Mouse (Mus musculus) spleen, adult 2 months (tissue): ENCODE results near the gene Tmem108. TPM values are rescaled to one million over a fixed set of nuclear protein-coding genes. Genes with fewer than 3 reads are reported as not detected.
A peak's percentile ranks its signal among the peaks of the same experiment; 100 is the strongest.

Experiments
- DNase-seq, 2 experiments: peaks; one replicate each; pipeline versions ENCODE4 v3.0.0 to v3.0.0-alpha.2; 2012 to 2021; ENCODE audit warnings: low spot score in 2 of 2, low read depth in 1 of 2
- H3K27ac ChIP-seq: fragments of 200-500 bp; 2 replicates; pipeline ENCODE4 v1.5.1; 2012; ENCODE audit warnings: low read length, inconsistent platforms; ENCODE audit not compliant: insufficient read depth
- H3K27me3 ChIP-seq: fragments of 200-500 bp; 2 replicates; pipeline ENCODE4 v1.6.1; 2012; ENCODE audit warnings: mild to moderate bottlenecking, moderate library complexity, low read length, inconsistent platforms; ENCODE audit not compliant: control insufficient read depth, insufficient read depth
- H3K36me3 ChIP-seq: fragments of 200-500 bp; 2 replicates; pipeline ENCODE4 v1.6.1; 2012; ENCODE audit warnings: mild to moderate bottlenecking, low read length, inconsistent platforms; ENCODE audit not compliant: control insufficient read depth, insufficient read depth
- H3K4me1 ChIP-seq: fragments of 200-500 bp; 2 replicates; pipeline ENCODE4 v1.6.1; 2011; ENCODE audit warnings: inconsistent platforms; ENCODE audit not compliant: control insufficient read depth, insufficient read depth, insufficient read length
- H3K4me3 ChIP-seq: fragments of 200-500 bp; 2 replicates; pipeline ENCODE4 v1.5.1; 2011; ENCODE audit warnings: mild to moderate bottlenecking, inconsistent platforms; ENCODE audit not compliant: insufficient read depth, insufficient read length; ENCODE audit errors: extremely low read depth
- CTCF ChIP-seq: fragments of 200-500 bp; IDR thresholded peaks from 2 replicates; pipeline ENCODE4 v1.5.1; 2011; ENCODE audit warnings: mild to moderate bottlenecking, inconsistent platforms; ENCODE audit not compliant: insufficient read depth, insufficient read length, insufficient replicate concordance; ENCODE audit errors: extremely low read depth
- POLR2A ChIP-seq: fragments of 200-500 bp; IDR thresholded peaks from 2 replicates; pipeline ENCODE4 v1.6.1; 2011; ENCODE audit warnings: low read depth, low read length, inconsistent platforms
- WGBS: fragments of 180-500 bp; shearing (Covaris S2); methylation state at CpG from one replicate; pipeline ENCODE4 v1.1.7; 2018; 5-methylcytosine and 5-hydroxymethylcytosine counted together
- polyA plus RNA-seq: library from polyadenylated mRNA; depleted of rRNA; stranded (reverse); fragments of >200 nt; gene quantifications from 2 replicates; pipeline ENCODE4 v1.2.3, GENCODE M21; 2012; rRNA removed

Tmem108 gene
- polyA plus RNA-seq, 1 experiment: 2.2 TPM

- TF ChIP-seq POLR2A: no peak
- TF ChIP-seq CTCF: no peak
- H3K4me1 ChIP-seq: no peaks in the 10 kb centered on the region
- no peaks in the 10 kb centered on the region for H3K36me3 ChIP-seq
- 90% methylated on average over 5 of the region's 5 CpGs for WGBS
- H3K27ac ChIP-seq: no peak overlapping the region
- no peak for DNase-seq
- H3K4me3 ChIP-seq: no peak overlapping the region
- no peaks in the 10 kb centered on the region for H3K27me3 ChIP-seq
These were observed 317.0 kb downstream of the Tmem108 start for GRCm38 (mm10) chr9:103444656-103445055.

GRCm38 (mm10) chr9:103443824-103444185 lies 317.8 kb downstream of the Tmem108 start:
- TF ChIP-seq CTCF (no peak), POLR2A (no peak)
- Histone ChIP-seq H3K4me3 (no peak overlapping the region), H3K27ac (no peak overlapping the region), H3K27me3 (no peaks in the 10 kb centered on the region), H3K4me1 (peaks cover 3% of the 10 kb centered on the region; the same call in 1 of the 2 replicates), H3K36me3 (no peaks in the 10 kb centered on the region)
- WGBS: 88% methylated on average over 7 of the region's 7 CpGs
- DNase-seq: no peak

GRCm38 (mm10) chr9:103443121-103443823 lies 318.4 kb downstream of the Tmem108 start:
- Histone ChIP-seq H3K27ac (no peak overlapping the region), H3K4me1 (peaks cover 4% of the 10 kb centered on the region; the same call in 1 of the 2 replicates), H3K27me3 (no peaks in the 10 kb centered on the region), H3K4me3 (no peak overlapping the region), H3K36me3 (no peaks in the 10 kb centered on the region)
- no peak for DNase-seq
- TF ChIP-seq CTCF: no peak
- TF ChIP-seq POLR2A: no peak
- 88% methylated on average over 13 of the region's 13 CpGs for WGBS

DNA sequence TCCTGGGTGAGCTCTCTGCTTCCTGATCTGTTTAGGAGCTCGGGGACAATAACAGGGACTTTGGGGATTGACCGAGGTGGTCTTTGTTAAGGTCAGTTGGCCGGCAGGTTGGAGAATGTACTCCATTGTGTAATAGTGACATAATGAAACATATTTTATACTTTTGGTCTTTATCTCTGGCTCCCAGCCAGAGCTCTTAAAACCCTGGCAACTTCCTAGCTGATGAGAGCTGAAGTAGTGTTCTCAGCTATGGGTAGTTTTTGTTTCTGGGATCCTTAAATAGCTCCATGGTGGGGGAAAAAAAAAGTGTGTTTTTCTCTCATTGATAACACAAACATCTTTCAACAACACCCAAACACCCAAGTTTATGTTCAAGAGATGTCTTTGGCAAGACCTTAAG lies 321.0 kb downstream of the Tmem108 start:
- TF ChIP-seq POLR2A (no peak), CTCF (no peak)
- H3K27me3 ChIP-seq: no peaks in the 10 kb centered on the region
- H3K4me1 ChIP-seq: peaks cover 6% of the 10 kb centered on the region; the same call in 1 of the 2 replicates
- no peak overlapping the region for H3K4me3 ChIP-seq
- H3K27ac ChIP-seq: no peak overlapping the region
- DNase-seq: no peak
- H3K36me3 ChIP-seq: no peaks in the 10 kb centered on the region
- WGBS: 74% methylated on average over 3 of the region's 3 CpGs

GRCm38 (mm10) chr9:103437104-103437503 lies 324.5 kb downstream of the Tmem108 start:
- Histone ChIP-seq H3K4me3 (no peak overlapping the region), H3K36me3 (no peaks in the 10 kb centered on the region), H3K27me3 (no peaks in the 10 kb centered on the region), H3K27ac (no peak overlapping the region), H3K4me1 (peaks cover 13% of the 10 kb centered on the region; the same call in 1 of the 2 replicates)
- no peak for TF ChIP-seq CTCF
- no peak for TF ChIP-seq POLR2A
- DNase-seq: no peak
- WGBS: 89% methylated on average over 5 of the region's 5 CpGs

DNA sequence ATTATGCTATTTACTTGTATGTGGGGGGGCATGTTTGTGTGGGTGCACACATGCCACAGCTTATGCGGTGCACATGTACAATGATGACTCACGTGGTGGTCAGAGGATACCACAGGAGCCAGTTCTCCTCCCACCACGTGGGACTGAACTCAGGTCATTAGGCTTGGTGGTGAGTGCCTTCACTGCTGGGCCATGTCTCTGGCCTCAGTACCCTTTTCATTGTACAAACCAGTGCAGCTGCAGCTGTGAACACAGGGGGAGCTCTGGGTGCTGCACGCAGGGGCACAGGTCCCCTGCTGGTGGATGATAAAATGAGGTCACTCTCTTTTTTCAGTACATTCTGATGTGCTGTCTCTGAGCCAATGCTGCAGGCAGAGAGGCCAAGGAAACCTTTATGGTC lies 327.5 kb downstream of the Tmem108 start:
- no peak for TF ChIP-seq POLR2A
- peak; percentile 83; the same call in 1 of the 2 replicates for TF ChIP-seq CTCF
- no peaks in the 10 kb centered on the region for H3K36me3 ChIP-seq
- H3K27me3 ChIP-seq: no peaks in the 10 kb centered on the region
- no peak overlapping the region for H3K4me3 ChIP-seq
- no peak overlapping the region for H3K27ac ChIP-seq
- 20% methylated on average over 4 of the region's 4 CpGs for WGBS
- peaks cover 13% of the 10 kb centered on the region; the same call in 1 of the 2 replicates for H3K4me1 ChIP-seq
- DNase-seq: peak; percentile 37 to 44

Other genes with a start within 250 kb of the Tmem108 start
- gene Nphp3, start 240.7 kb upstream of the Tmem108 start, polyA plus RNA-seq: 2.4 and 4.1 TPM in 2 replicates